Mouse (Mus musculus) kidney, adult 10 weeks (tissue): ENCODE data around the gene Ilvbl. TPM values are rescaled to one million over a fixed set of nuclear protein-coding genes. Genes with fewer than 3 reads are reported as not detected.

Source experiments
- polyA plus RNA-seq: library from polyadenylated mRNA; stranded (reverse); fragments of 350-450 nt; fragmentation: Illumina TruSeq; extraction: RNeasy Lipid Tissue Mini Kit (QIAGEN cat#74804); gene quantifications from one replicate; pipeline ENCODE4 v1.2.3, GENCODE M21; 2014; ENCODE audit warnings: low read depth, low replicate concordance

The Ilvbl gene
- polyA plus RNA-seq = 5.6 TPM

DNA sequence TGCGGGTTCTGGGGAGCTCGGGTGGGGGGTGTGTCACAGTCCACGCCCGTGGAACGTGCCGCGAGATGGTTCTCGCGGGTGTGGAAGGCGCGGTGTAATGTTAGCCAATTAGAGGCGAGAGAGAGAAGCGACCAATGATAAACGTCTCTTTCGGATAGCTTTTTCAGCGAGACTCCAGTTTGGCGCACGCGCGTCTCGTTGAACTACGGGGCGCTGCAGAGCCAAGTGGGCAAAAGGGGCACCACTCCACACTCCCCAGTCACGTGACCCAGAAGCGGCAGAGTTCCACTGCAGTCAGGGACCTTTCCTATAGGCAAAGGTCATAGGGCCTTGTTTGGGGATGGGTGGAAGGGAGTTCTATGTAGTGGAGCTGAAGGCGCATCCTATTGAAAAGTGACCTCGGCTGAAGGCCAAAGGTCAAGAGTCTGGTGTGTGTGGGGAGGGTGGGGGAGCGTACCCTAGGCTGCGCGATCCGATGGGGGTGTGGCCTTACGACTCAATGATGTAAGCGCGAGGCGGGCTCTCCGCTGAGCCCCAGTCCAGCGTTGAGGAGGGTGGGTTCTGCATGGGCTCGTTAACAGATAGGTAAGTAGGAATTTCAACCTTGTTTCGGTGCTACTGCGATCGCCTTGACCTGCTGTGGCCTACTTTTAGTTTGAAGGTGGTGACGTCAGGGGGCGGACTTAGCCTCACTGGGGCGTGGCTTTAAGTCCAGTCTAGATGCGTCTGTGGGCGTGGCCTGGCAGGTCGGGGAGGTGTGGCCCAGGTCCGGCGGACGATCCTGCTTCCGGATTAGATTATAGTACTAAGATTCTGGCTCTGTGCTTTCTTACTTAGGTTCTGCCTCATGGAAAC, at the start of gene Ilvbl:
Gene Ilvbl, plus strand, starts transcription at position 97 of the 855 bp plus-strand sequence.

DNA sequence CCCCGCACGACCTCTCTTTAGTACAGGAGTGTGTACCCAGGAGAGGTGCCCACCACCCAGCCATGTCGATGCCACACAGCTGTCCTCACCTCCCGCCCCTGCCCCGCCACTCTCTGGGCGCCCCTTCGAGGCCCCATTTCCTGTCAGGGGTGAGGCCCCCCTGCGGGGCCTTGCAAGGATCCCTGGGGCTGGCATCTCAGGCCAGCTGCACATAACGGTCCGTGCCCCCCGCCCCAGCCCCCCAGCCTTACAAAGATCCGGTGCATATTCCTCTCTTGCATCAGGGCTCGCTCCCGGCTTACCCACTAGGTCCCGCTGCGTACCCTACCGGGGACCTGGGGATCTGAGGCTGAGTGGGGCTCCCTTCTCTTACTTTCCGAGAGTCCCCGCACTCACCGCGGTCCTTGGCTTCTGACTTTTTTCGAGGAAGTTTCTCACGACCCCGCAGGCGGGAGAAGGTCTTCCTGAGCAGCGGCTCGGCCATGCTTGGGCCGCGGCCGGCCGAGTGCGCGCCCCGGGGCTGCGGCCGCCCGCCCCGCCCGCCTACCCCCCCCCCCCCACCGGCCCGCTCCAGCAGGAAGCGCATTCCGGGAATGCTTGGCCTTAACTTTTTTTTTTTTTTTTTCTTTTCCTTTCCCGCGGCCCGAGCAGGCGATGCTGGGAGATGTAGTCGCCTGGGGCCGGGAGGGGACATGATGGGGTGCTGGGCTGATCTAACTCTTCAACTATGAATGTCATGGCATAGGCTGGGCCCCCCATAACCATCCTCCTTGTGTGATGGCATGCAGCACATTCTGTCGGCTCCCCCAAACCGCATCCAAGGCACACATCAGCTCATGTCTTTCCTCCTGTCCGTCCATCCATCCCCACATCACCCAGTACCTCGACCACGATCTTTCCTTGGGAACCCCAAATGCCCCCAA, 17.5 kb downstream of the Ilvbl start, which contains the start of gene Syde1:
Gene Syde1, minus strand, starts transcription at position 559 of the 923 bp plus-strand sequence.

DNA sequence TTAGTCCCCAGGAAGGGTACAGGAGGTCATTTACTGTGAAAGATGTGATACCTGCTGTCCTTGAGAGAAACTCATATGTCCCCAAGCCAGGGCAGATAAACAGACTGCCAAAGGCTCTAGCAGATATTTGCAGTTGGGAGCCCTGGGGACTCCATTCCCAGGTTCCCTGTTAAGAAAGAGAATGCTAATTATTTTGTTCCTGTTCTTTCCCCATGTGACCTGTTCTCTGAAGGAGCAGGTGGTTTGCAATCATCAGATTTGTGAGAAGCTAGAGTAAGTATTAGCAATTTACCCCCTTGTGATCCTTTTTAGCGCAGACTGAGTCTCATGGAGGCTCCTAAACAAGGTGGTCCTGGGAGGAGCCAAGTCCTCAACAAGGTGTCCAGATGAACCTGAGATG, 43.8 kb downstream of the Ilvbl start, which contains the start of gene Olfr1357:
Gene Olfr1357, minus strand, starts transcription at position 101 of the 400 bp plus-strand sequence.

Other genes with a start within 250 kb of the Ilvbl start
- gene Agpat3, start 221.9 kb upstream of the Ilvbl start, polyA plus RNA-seq = 46.5 TPM
- gene Rrp1, start 161.3 kb upstream of the Ilvbl start, polyA plus RNA-seq = 35.3 TPM
- gene Cstb, start 148.7 kb upstream of the Ilvbl start, polyA plus RNA-seq = 86.4 TPM
- gene Pdxk, start 109.4 kb upstream of the Ilvbl start, polyA plus RNA-seq = 23.9 TPM
- gene Olfr1358, start 56.9 kb upstream of the Ilvbl start, polyA plus RNA-seq = not detected
- 7.0 TPM for gene Syde1, start 17.6 kb downstream of the Ilvbl start, polyA plus RNA-seq
- not detected for gene Olfr1357, start 43.7 kb downstream of the Ilvbl start, polyA plus RNA-seq
- gene Casp14, start 143.9 kb downstream of the Ilvbl start, polyA plus RNA-seq = not detected
- gene Ccdc105, start 178.7 kb downstream of the Ilvbl start, polyA plus RNA-seq = not detected
- gene Slc1a6, start 206.2 kb downstream of the Ilvbl start, polyA plus RNA-seq = not detected